Mouse (Mus musculus) midbrain, embryonic 12.5 days (tissue): ENCODE results near the gene Pdcd2l. TPM values are rescaled to one million over a fixed set of nuclear protein-coding genes. Genes with fewer than 3 reads are reported as not detected.

ENCODE experiments used
- polyA plus RNA-seq: library from polyadenylated mRNA; unstranded; fragments of >200 nt; fragmentation: Nextera tagmentation; extraction: Ambion mirVana; gene quantifications from 2 replicates; pipeline ENCODE4 v1.2.1, GENCODE M21; 2016

The Pdcd2l gene
- polyA plus RNA-seq, 1 experiment from 2014 or later: 74.9 TPM

Other genes with a start within 250 kb of the Pdcd2l start
- not detected in 2 replicates for gene Scgb2b27, start 182.7 kb downstream of the Pdcd2l start, polyA plus RNA-seq
- gene Scgb1b27, start 175.2 kb downstream of the Pdcd2l start, polyA plus RNA-seq: not detected in 2 replicates
- gene Scgb1b30, start 101.2 kb downstream of the Pdcd2l start, polyA plus RNA-seq: not detected in 2 replicates
- 3.0 and 3.8 TPM in 2 replicates for gene Wtip, start 63.4 kb downstream of the Pdcd2l start, polyA plus RNA-seq
- 247 TPM in 2 replicates for gene Uba2, start 27.1 kb downstream of the Pdcd2l start, polyA plus RNA-seq
- 212 and 218 TPM in 2 replicates for gene Gpi1, start 33.7 kb upstream of the Pdcd2l start, polyA plus RNA-seq
- 0.76 and 1.1 TPM in 2 replicates for gene Gm6096, start 54.4 kb upstream of the Pdcd2l start, polyA plus RNA-seq
- 37.7 and 37.9 TPM in 2 replicates for gene 4931406P16Rik, start 116.9 kb upstream of the Pdcd2l start, polyA plus RNA-seq
- gene Lsm14a, start 196.7 kb upstream of the Pdcd2l start, polyA plus RNA-seq: 117 and 120 TPM in 2 replicates